31 mouse cellular contexts compared by ENCODE assay signal in genomic region chr3:89865020-89865419, GRCm38 (mm10). TPM values are rescaled to one million over a fixed set of nuclear protein-coding genes. Genes with fewer than 3 reads are reported as not detected.
DNase-seq lines count a peak whose midpoint lies in the region; ATAC-seq and TF ChIP-seq lines count a peak whose summit lies in the region.
"Had no signal": no experiment of that assay in that cellular context is flagged by ENCODE, and none has a peak within 500 bp of the region (broad histone marks: within the 10 kb centered on the region; RNA-seq: fewer than 3 reads in every experiment).

No protein-coding gene starts in this region.

- no peak for DNase-seq in embryonic facial prominence, embryonic 14.5 days (ENCODE audit: low spot score)
- DNase-seq in embryonic facial prominence, embryonic 10.5 days (ENCODE audit: low spot score): no peak
- no peak for DNase-seq in layer of hippocampus, adult 2 months (ENCODE audit: low spot score in 2 of 2)
- no peak for DNase-seq in layer of hippocampus, postnatal 36 days
- DNase-seq in testis, postnatal 10 days (ENCODE audit: low spot score): peak; percentile 69
- no peak for DNase-seq in testis, postnatal 14 days (ENCODE audit: low spot score)
- DNase-seq in midbrain, postnatal 0 days (ENCODE audit: low spot score): no peak
- DNase-seq: adrenal gland, adult 2 months; cerebellum, adult 8-10 months; cerebellum, postnatal 36 days; embryo, embryonic 11 days; gastrocnemius, postnatal 10 days; kidney, postnatal 10 days; liver; lung, postnatal 36 days; right cerebral cortex, postnatal 25 days; spleen, adult 18-20 months; thymus, adult 18-20 months; thymus, postnatal 36 days had no signal

- no peaks in the 10 kb centered on the region for H3K36me3 ChIP-seq in embryonic facial prominence, embryonic 14.5 days (ENCODE audit: control insufficient read depth, insufficient read depth, low read length)
- H3K36me3 ChIP-seq in embryonic facial prominence, embryonic 10.5 days (replicated peaks): no peaks in the 10 kb centered on the region
- no peaks in the 10 kb centered on the region for H3K36me3 ChIP-seq in midbrain, postnatal 0 days (ENCODE audit: insufficient read depth, low read length)
- H3K36me3 ChIP-seq: embryonic facial prominence, embryonic 15.5 days; heart, embryonic 10.5 days; hindbrain, embryonic 15.5 days; limb, embryonic 10.5 days; liver, embryonic 15.5 days; lung, embryonic 15.5 days had no signal

- TF ChIP-seq CTCF in layer of hippocampus, adult 2 months (conservative IDR thresholded peaks at IDR 0.05): no peak
- TF ChIP-seq CTCF in midbrain, postnatal 0 days (IDR thresholded peaks at IDR 0.05): no peak

- WGBS in embryonic facial prominence, embryonic 14.5 days: 59% methylated on average over 6 of the region's 6 CpGs
- 66% methylated on average over 6 of the region's 6 CpGs for WGBS in embryonic facial prominence, embryonic 10.5 days
- 49% methylated on average over 6 of the region's 6 CpGs for WGBS in midbrain, postnatal 0 days

- H3K27ac ChIP-seq in embryonic facial prominence, embryonic 14.5 days (replicated peaks; ENCODE audit: low read depth, low read length): 0 out of 2 replicates have a peak overlapping the region, but pooled peaks have one; percentile 15
- no peak overlapping the region for H3K27ac ChIP-seq in embryonic facial prominence, embryonic 10.5 days (replicated peaks)
- peak overlapping the region; percentile 53; the same call in 1 of the 2 replicates for H3K27ac ChIP-seq in layer of hippocampus, adult 2 months
- H3K27ac ChIP-seq in midbrain, postnatal 0 days (ENCODE audit: low read depth, low read length): no peak overlapping the region
- H3K27ac ChIP-seq: embryonic facial prominence, embryonic 15.5 days; heart, embryonic 10.5 days; hindbrain, embryonic 15.5 days; limb, embryonic 10.5 days; liver, embryonic 15.5 days; lung, embryonic 15.5 days had no signal

- H3K27me3 ChIP-seq in embryonic facial prominence, embryonic 14.5 days (replicated peaks; ENCODE audit: control insufficient read depth, insufficient read depth, low read length): no peaks in the 10 kb centered on the region
- H3K27me3 ChIP-seq in embryonic facial prominence, embryonic 10.5 days (replicated peaks; ENCODE audit: low read depth, poor library complexity, severe bottlenecking): 0 out of 2 replicates have a peak, but pooled peaks cover 2% of the 10 kb centered on the region
- no peaks in the 10 kb centered on the region for H3K27me3 ChIP-seq in midbrain, postnatal 0 days (ENCODE audit: insufficient read depth, low read length)
- H3K27me3 ChIP-seq: embryonic facial prominence, embryonic 15.5 days; hindbrain, embryonic 15.5 days; lung, embryonic 15.5 days had no signal

- no peaks in the 10 kb centered on the region for H3K9me3 ChIP-seq in embryonic facial prominence, embryonic 14.5 days (ENCODE audit: control insufficient read depth, low read length)
- no peaks in the 10 kb centered on the region for H3K9me3 ChIP-seq in embryonic facial prominence, embryonic 10.5 days
- no peaks in the 10 kb centered on the region for H3K9me3 ChIP-seq in midbrain, postnatal 0 days (ENCODE audit: low read length)
- H3K9me3 ChIP-seq: embryonic facial prominence, embryonic 15.5 days; heart, embryonic 10.5 days; hindbrain, embryonic 15.5 days; limb, embryonic 10.5 days; liver, embryonic 15.5 days; lung, embryonic 15.5 days had no signal

- H3K4me1 ChIP-seq in embryonic facial prominence, embryonic 14.5 days (ENCODE audit: control insufficient read depth, insufficient read depth, low read length): peaks cover 14% of the 10 kb centered on the region
- peaks cover 23% of the 10 kb centered on the region for H3K4me1 ChIP-seq in embryonic facial prominence, embryonic 10.5 days
- no peaks in the 10 kb centered on the region; the same call in 1 of the 2 replicates for H3K4me1 ChIP-seq in midbrain, postnatal 0 days (ENCODE audit: insufficient read depth, low read length)

- no peak for ATAC-seq in embryonic facial prominence, embryonic 14.5 days (ENCODE audit: low read depth)
- no peak for ATAC-seq in midbrain, postnatal 0 days (ENCODE audit: low FRiP score)
- ATAC-seq: forebrain, embryonic 14.5 days; intestine, embryonic 16.5 days; midbrain, embryonic 16.5 days had no signal

- H3K4me3 ChIP-seq in embryonic facial prominence, embryonic 14.5 days (ENCODE audit: low read depth, low read length): no peak overlapping the region
- no peak overlapping the region for H3K4me3 ChIP-seq in embryonic facial prominence, embryonic 10.5 days
- H3K4me3 ChIP-seq in layer of hippocampus, adult 2 months: no peak overlapping the region
- no peak overlapping the region for H3K4me3 ChIP-seq in midbrain, postnatal 0 days (ENCODE audit: low read depth, low read length)
- H3K4me3 ChIP-seq: embryonic facial prominence, embryonic 15.5 days; heart, embryonic 10.5 days; hindbrain, embryonic 15.5 days; limb, embryonic 10.5 days; liver, embryonic 15.5 days; lung, embryonic 15.5 days had no signal

- H3K4me2 ChIP-seq in embryonic facial prominence, embryonic 14.5 days (ENCODE audit: low read depth, low read length): no peak overlapping the region
- no peak overlapping the region for H3K4me2 ChIP-seq in midbrain, postnatal 0 days (ENCODE audit: low read depth, low read length, poor library complexity, severe bottlenecking)
- H3K4me2 ChIP-seq: embryonic facial prominence, embryonic 15.5 days; hindbrain, embryonic 15.5 days; liver, embryonic 15.5 days; lung, embryonic 15.5 days had no signal

- H3K9ac ChIP-seq in embryonic facial prominence, embryonic 14.5 days (ENCODE audit: low read depth, low read length): no peak overlapping the region
- no peak overlapping the region for H3K9ac ChIP-seq in midbrain, postnatal 0 days (replicated peaks; ENCODE audit: low read length, poor library complexity, severe bottlenecking)
- H3K9ac ChIP-seq: embryonic facial prominence, embryonic 15.5 days; hindbrain, embryonic 15.5 days; liver, embryonic 15.5 days; lung, embryonic 15.5 days had no signal

RNA-seq across cellular contexts. Expression of gene She, which starts 33.9 kb away (rescaled TPM):
- polyA plus RNA-seq in embryonic facial prominence, embryonic 14.5 days (2014; fragmentation: Nextera tagmentation; extraction: Ambion mirVana): 5.2 and 6.0 TPM in 2 replicates
- polyA plus RNA-seq in embryonic facial prominence, embryonic 10.5 days (2016; fragmentation: Nextera tagmentation; extraction: Ambion mirVana): 2.5 and 2.7 TPM in 2 replicates
- 1 to 10 TPM; 2.8 to 3.1 TPM for total RNA-seq in layer of hippocampus, adult 2 months (2021)
- total RNA-seq in layer of hippocampus, postnatal 36 days (2021): 1 to 10 TPM; 2.4 to 2.9 TPM
- 1.8 and 2.7 TPM in 2 replicates for total RNA-seq in midbrain, postnatal 0 days (2014; rRNA removed)
- polyA plus RNA-seq in midbrain, postnatal 0 days (2015; fragmentation: Nextera tagmentation; extraction: Ambion mirVana): 0.91 and 1.0 TPM in 2 replicates
- total RNA-seq: granulocyte monocyte progenitor cell, adult 5-6 weeks; hematopoietic stem cell, adult 5-6 weeks; megakaryocyte-erythroid progenitor cell, adult 5-6 weeks had no signal

RNA-seq across cellular contexts. Expression of gene Il6ra, which starts 48.0 kb away (rescaled TPM):
- polyA plus RNA-seq in embryonic facial prominence, embryonic 14.5 days (2014; fragmentation: Nextera tagmentation; extraction: Ambion mirVana): 1.4 and 2.3 TPM in 2 replicates
- 0.41 and 0.61 TPM in 2 replicates for polyA plus RNA-seq in embryonic facial prominence, embryonic 10.5 days (2016; fragmentation: Nextera tagmentation; extraction: Ambion mirVana)
- total RNA-seq in layer of hippocampus, adult 2 months (2021): 1 to 10 TPM; 5.9 to 6.1 TPM
- 1 to 10 TPM; 6.3 to 7.7 TPM for total RNA-seq in layer of hippocampus, postnatal 36 days (2021)
- 0.99 and 2.0 TPM in 2 replicates for total RNA-seq in midbrain, postnatal 0 days (2014; rRNA removed)
- 1.1 and 1.8 TPM in 2 replicates for polyA plus RNA-seq in midbrain, postnatal 0 days (2015; fragmentation: Nextera tagmentation; extraction: Ambion mirVana)

Comparison
In these comparisons a context has a peak if more than half of its experiments do, and no peak if none do; other contexts are left out.
1. H3K27ac ChIP-seq: peak in embryonic facial prominence, embryonic 14.5 days (single experiment) and layer of hippocampus, adult 2 months (single experiment); none in embryonic facial prominence, embryonic 10.5 days (single experiment) and midbrain, postnatal 0 days (single experiment).